Mouse (Mus musculus): Measurements from ENCODE around the gene Prss45. TPM values are rescaled to one million over a fixed set of nuclear protein-coding genes. Genes with fewer than 3 reads are reported as not detected.

Prss45 gene
- total RNA-seq, 2 experiments from 2014 or later: 0.52 TPM; not detected in 1

Other genes with a start within 250 kb of the Prss45 start
- gene Nradd, start 210.1 kb upstream of the Prss45 start, total RNA-seq (2021): 1 to 10 TPM; 5.9 to 8.6 TPM
- gene Nbeal2, start 180.4 kb upstream of the Prss45 start, total RNA-seq (2021): 10 to 100 TPM; 13.0 to 14.6 TPM
- gene Ccdc12, start 178.1 kb upstream of the Prss45 start, total RNA-seq (2021): 10 to 100 TPM; 43.1 to 46.6 TPM
- gene Myl3, start 92.7 kb upstream of the Prss45 start, total RNA-seq (2021): 1 to 10 TPM in 1 of 2 experiments, under 1 TPM in 1; 0.87 to 1.1 TPM
- 10 to 100 TPM; 11.2 to 11.6 TPM for gene Pth1r, start 87.4 kb upstream of the Prss45 start, total RNA-seq (2021)
- gene Prss42, start 36.4 kb upstream of the Prss45 start, total RNA-seq (2021): not detected
- not detected for gene Prss44, start 20.6 kb upstream of the Prss45 start, total RNA-seq (2021)
- gene Prss43, start 7.9 kb upstream of the Prss45 start, total RNA-seq (2021): not detected
- not detected for gene Prss46, start 9.9 kb downstream of the Prss45 start, total RNA-seq (2021)
- not detected for gene Prss50, start 23.4 kb downstream of the Prss45 start, total RNA-seq (2021)
- gene Als2cl, start 45.3 kb downstream of the Prss45 start, total RNA-seq (2021): 1 to 10 TPM; 4.4 to 5.9 TPM
- gene Tmie, start 45.5 kb downstream of the Prss45 start, total RNA-seq (2021): 1 to 10 TPM; 2.8 to 3.4 TPM
- gene Fam240a, start 82.3 kb downstream of the Prss45 start, total RNA-seq (2021): not detected
- under 1 TPM in 1 of 2 experiments, not detected in 1; 0.54 TPM for gene Tdgf1, start 111.6 kb downstream of the Prss45 start, total RNA-seq (2021)
- under 1 TPM; 0.46 to 0.48 TPM for gene Lrrc2, start 117.0 kb downstream of the Prss45 start, total RNA-seq (2021)
- under 1 TPM; 0.28 to 0.48 TPM for gene Rtp3, start 156.0 kb downstream of the Prss45 start, total RNA-seq (2021)
- gene Ltf, start 184.7 kb downstream of the Prss45 start, total RNA-seq (2021): 1 to 10 TPM in 1 of 2 experiments, under 1 TPM in 1; 0.91 to 1.7 TPM
- gene Ccrl2, start 222.9 kb downstream of the Prss45 start, total RNA-seq (2021): under 1 TPM; 0.48 to 0.98 TPM